Mouse (Mus musculus) lung, postnatal 14 days (tissue): ENCODE data around the gene Il1a.

Experiments
- DNase-seq: peaks from one replicate; pipeline ENCODE4 v3.0.0; 2021

Il1a gene

GRCm38 (mm10) chr2:129261151-129261794, 48.5 kb downstream of the Il1a start:
- no peak for DNase-seq

DNA sequence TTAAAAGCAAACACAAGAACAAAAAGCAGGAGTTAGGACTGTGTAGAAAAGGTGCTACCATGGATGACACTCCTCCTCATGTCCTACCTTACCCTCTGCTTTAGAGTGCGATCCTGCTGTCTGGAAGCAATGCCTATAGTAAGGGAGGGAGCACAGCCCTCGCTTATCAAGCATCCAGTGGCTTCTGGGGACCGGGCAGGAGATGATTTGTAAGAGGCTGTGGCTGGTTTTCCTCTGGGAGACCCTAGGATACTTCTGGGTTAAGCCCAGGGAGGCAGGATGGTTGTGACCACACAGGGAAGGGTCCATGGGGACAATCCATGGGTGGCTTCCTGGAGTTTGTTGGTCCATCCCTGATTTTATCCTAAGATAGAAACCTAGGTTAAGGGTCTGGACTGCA, 49.1 kb downstream of the Il1a start:
- no peak for DNase-seq

DNA sequence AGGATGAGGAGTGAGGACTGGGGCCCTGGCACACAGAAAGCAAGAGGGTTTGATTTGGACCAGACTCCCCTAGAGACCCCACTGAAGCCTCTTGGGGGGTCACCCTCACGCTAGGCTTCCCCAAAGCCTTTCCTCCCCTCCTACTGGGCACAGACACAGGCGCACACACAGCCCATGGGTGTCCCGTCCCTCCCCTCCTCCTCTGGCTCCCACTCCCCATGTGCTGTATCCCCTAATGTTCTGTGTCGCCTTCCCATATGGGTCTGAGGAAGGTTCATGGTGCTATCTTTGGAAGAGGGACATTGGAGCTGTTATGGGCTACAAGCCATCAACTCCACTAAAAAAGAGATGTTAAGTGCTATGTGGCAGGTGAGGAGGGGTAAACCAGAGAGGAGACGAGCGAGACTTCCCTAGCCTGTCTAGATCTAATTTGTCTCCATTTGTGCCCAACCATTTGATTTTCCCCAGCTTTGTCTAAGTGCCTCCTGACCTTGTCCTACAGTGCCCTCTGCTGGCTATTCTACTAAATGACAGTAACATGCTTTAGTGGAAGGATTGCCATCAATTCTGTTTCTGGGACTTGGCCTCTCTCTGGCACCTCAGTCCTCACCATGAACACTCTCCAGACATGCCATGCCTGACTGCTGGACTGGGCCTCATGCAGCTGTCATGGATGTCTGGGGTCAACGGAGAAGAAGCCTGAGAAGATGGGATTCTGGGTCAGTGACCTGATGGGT, 51.1 kb downstream of the Il1a start:
- DNase-seq: peak; percentile 81

GRCm38 (mm10) chr2:129258056-129258455, 51.7 kb downstream of the Il1a start:
- no peak for DNase-seq

- DNase-seq: no peak
These were observed 53.8 kb downstream of the Il1a start for GRCm38 (mm10) chr2:129256006-129256405.

GRCm38 (mm10) chr2:129254076-129254475, 55.7 kb downstream of the Il1a start:
- DNase-seq: no peak

DNA sequence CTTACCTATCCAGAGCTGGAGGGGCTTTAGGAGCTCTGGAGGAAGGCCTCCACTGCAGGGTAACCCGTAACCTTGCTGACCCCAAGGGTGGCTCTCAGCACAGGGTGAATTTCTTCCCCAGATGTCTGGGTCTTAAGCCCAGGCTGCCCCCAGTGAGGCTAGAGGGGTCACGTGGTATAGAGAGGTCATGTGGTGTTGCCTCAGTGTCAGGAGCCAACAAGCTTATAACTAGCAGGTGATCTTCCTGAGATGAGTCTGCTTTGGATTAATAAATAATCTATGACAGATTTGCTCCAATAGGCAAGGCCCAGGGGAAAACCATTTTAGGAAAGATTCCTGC, 56.2 kb downstream of the Il1a start:
- DNase-seq: no peak

DNA sequence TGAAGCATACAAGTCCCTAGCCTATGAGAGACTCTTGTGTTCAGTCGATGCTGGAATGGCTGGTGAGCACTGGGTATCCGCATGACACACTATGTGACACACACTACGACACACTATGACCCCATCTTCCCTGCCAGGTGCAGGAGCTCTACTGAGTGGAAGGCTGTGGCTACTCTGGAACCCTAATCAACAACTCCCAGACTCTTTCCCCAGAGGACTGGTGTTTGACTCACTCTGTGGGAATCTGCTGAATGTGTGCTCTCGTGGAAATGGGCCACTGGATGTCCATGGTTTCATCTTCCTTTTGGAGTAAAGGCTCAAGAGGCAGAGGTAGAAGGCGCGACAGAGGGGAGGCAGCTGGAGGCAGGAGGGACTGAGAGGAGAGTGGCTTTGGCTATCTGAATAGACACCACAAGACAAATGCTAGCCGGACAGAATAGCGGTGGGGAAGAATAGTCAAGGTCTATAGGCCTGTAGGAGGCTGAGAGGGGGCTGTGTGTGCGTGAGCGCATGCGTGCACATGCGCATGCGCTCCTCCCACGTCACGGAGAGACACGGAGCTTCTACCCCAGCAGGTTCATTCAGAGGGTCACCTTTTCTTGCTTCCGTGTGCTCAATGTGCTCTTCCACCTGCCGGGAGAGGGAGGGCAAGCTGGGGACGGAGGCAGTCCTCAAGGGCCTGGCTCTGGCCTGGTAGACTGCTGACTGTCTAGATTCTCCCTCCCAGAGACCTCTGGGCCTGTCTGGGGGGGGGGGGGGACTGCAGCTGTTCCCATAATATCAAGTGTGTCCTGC, 56.7 kb downstream of the Il1a start:
- no peak for DNase-seq
